Mouse (Mus musculus) erythroblast, embryonic 14.5 days (primary cell): ENCODE results near the gene Nmt2.

Source experiments
- GATA1 ChIP-seq: IDR thresholded peaks from 2 replicates; pipeline ENCODE4 v1.6.1; 2012; ENCODE audit warnings: low read length, inconsistent platforms, mixed read lengths
- TAL1 ChIP-seq: IDR thresholded peaks from 3 replicates; pipeline ENCODE4 v1.6.1; 2012; ENCODE audit warnings: low read length, inconsistent platforms, mixed read lengths

- TF ChIP-seq TAL1 (no peak), GATA1 (no peak)
Observed at GRCm38 (mm10) chr2:3251309-3251708, 32.7 kb upstream of the Nmt2 start.
